Mouse (Mus musculus) cerebellum, postnatal 4 days (tissue): ENCODE measurements around the gene Angptl2.
"Not testable (repeated sequence)": the region's sequence is repeated elsewhere in the genome, so short reads cannot be mapped to it uniquely, and the experiment has no call there.

ENCODE experiments used
- DNase-seq, 2 experiments: peaks; one replicate each; pipeline ENCODE4 v3.0.0; 2022; ENCODE audit warnings: low spot score in 2 of 2, mixed read lengths in 1 of 2

The Angptl2 gene

DNA sequence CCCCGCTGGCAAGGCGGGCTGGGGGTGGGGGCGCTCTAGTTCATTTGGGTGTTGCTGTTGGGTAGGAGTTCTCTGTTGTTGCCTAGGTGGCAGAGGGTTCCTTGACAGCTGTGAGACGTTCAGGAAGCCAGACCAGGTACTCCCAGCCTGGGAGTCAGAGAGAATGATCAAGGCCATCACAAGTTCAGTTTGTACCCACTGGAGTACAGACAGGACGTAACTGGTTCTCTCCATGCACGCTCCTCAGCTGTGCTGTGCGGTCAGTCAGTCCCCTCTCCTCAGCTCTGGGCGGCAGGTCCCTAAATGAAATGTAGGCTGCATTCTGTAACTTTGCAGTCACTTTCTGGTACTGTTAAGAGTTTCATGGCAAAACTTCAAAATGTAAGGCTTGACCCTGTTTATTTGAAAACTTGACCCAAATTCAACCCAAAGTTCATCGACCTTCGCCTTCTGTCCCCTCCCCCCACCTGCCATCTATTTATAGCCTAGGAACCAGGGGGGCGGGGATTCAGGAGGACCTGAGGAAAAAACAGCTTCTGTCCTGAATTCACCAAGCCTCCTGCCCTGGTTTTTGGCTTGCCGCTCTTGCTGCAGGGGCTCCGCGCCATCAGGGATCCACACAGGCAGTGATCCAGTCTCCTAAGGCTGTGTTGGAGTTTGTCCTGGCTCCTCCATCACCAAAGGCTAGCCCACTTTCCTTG, 15.4 kb upstream of the Angptl2 start:
- no peak for DNase-seq

DNA sequence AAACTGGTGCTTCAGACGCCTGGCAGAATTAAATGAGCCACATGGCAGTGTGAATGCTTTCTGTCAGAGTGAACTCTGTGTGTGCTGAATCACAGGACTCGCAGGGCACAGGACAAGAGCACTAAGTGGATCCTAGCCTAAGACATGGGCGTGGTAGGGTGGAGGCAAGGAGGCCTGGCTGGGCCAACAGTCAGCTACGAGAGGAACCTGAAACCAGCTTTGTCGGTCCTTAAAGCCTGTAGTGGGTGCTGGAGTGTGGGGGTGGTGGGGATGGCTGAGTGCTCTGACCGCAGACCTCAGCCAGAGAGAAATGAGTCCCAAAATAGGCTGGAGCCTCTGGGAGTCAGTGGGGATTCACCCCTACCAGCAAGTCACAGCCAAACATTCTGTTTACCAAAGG, 12.6 kb upstream of the Angptl2 start:
- no peak for DNase-seq

DNA sequence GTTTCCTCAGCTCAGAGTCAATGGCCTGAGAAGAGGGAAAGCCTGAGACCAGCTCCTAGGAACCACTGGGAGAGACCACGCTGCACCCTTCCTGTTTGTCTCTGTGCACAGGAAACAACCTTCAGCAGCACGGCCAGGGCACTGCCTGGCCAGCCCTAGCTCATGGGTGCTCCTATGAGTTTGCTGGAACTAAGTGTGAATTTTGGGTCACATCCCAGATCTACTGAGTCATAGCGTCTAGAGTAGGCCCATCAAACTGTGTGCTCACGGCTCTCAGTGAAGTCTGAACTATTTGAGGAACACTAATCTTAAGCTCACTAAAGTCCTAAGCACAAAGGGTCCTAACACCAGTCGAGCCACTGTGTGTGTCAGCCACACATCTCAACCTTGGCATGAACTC, 10.9 kb upstream of the Angptl2 start:
- DNase-seq = no peak

DNA sequence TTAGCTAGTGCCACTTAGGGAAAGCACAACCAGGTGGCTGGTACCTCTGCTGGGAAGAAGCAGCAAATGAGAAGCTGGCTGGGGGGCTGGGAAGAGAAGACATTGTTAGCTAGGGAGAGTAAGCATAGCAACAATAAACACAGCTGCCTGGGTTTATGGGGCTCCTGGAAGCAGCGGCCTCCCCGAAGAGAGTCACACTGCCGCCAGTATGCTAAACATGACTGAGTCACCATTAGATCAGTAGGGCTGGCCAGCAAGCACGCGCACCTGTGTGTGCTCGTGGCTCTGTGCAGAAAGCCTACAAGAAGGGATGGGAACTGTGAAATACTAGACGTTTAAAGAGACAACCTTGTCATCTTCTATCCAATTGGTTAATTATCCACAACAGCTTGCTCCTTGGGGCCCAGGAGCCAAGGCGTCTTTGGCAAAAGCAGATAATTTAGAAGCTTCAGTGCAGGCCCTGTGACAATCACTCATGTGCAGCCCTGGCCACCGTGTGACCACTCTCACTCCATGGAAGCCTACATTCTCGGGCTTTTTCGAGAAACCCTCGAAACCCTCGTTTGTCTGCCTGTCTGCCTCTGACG, 9.8 kb upstream of the Angptl2 start:
- DNase-seq = no peak

DNA sequence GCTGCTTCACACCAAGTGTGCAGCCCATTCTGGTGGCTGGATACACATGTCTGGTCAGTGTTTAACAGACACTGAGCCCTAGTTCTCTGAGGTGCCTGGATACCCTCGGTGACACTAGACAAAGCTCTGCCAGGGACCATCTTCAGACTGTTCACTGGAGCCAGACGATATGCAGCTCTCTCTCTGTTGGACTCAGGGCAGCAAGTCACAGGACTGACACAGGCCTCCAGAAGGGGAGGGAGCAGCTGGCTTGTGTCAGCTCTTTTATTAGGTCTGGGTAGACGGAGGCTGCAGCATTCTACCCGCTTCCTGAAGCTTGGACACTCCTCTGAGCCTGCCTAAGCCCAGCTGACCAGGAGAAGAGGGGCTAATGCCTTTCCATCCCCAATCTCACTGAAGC, 8.8 kb upstream of the Angptl2 start:
- no peak for DNase-seq

DNA sequence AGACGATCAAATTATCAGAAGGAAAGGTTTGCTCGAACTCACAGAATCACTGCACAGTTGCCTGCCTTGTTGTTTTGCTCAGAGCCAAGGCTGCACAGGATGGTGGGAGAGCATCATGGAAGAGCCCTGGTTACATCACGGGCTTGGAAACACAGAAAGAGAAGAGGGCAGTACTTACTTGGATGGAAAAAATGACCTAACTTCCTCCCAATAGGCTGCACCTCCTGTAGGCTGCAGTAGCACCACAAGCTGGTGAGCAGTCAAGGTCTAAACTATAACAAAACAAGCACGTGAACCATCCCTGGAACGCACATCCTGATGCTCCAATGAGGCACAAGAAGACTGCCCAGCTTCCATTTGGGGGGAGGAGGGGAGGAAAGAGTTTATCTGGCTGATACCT, 7.7 kb upstream of the Angptl2 start:
- no peak for DNase-seq

DNA sequence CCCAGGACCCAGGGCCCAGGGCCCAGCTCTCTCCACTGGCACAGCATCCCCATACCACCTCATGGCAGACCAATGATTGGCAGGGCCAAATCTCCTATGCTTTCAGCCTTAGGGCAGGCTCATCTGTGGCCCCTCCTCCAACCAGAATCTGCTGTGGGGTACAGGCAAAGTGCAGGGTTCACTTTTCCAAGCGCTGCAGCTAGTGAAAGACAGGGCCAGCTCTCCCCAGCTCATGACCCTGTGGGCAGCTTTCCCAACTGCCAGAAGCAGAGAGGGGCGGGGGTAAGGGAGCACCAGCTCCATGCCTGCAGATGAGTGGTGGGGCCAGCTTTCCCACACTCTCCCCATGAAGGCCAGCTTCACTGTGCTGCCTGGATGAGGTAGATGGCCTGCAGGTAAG, 5.0 kb upstream of the Angptl2 start:
- no peak for DNase-seq

DNA sequence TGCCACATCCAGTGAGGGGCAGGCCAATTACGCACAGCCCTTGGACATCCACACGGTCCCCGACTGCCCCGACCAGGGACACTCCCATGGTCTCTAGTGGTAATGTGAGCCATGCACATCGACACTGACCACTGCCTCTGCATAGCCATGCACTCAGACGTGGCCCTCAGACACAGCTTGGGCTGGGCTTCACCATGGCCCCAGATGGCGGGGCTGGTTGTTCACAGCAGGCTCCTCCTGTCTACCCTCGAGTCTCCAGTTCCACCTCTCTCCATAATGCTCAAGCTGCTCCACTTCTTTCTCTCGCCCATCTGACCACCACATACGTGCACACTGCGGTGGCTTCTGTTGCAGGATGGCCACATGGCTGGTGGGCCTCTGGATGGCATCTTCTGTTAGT, 4.6 kb upstream of the Angptl2 start:
- DNase-seq = not testable (repeated sequence)

DNA sequence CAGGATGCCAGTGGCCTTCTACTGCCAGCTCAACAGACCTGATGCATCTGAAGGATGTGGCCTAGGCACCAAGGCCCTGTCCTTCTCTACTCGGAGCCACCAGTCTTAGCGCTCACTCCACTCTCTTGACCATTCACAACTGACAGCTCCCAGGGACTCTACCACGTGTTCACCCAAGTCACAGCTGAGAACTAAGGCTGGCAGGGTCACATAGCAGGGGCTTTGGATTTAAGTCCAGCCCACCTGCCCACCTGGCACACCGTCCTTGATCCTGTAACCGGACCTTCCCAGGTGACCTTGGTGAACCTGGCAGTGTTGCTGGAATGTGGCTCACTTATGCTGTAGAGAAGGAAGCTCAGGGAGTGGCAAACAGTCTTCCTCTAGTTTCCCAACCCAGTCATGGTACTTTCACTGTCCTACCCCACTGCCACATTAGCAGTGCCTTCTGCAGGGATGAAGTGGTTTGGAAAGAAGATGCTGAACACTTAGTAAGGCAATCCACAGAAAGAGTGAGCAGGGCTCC, 631 bp upstream of the Angptl2 start:
- no peak for DNase-seq

DNA sequence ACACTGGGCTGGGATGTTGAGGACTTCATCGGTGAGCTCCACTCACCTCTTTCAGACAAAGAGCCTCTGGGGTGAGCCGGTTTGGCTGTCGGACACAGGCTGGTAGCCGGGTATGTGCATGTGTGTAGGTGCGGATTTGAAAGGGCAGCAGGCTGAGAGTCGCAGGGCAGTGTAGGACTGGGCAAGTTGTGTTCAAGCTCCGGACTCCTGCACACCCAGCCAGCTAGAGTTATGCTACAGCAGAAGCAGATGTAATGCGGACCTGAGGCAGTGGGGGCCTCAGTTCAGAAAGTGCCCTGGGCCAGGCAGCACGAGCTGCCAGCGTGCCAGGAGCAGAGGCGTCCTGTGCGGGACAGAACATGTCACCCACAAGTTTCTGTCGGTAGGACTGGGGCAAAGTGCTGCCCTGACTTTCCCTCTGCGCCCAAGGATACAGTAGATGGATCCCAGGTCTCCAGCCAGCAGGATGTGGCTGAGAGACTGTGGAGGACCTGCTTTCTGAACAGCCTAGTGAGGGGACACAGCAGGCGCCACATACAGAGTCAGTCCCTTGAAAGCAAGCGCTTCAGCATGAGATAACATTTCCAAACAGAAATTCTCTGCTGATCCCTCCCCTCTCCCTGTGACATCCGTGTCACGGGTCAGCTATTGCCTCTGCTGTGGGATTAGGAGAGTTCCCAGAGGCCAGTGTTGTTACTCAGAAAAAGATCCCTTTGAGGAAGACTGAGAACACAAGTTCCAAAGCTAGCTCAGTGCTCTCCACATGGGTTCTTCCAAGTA, 966 bp downstream of the Angptl2 start:
- no peak for DNase-seq

DNA sequence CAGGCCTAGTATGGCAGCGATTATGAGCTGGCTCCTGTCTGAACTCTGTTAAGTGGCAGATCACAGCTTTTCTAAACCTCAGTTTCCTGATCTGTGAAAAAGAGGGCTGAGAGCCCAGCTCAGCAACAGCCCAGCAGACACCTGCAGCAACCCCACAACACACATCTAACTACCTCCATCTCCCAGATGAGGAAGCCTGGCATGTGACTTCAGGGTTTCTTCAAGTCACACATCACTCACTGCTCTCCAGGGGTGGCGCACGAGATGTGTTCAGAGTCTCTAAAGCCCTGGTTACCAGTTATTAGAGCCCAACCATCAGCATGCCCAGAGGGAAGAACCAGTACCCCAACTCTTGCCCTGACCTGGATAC, 1.5 kb downstream of the Angptl2 start:
- no peak for DNase-seq

DNA sequence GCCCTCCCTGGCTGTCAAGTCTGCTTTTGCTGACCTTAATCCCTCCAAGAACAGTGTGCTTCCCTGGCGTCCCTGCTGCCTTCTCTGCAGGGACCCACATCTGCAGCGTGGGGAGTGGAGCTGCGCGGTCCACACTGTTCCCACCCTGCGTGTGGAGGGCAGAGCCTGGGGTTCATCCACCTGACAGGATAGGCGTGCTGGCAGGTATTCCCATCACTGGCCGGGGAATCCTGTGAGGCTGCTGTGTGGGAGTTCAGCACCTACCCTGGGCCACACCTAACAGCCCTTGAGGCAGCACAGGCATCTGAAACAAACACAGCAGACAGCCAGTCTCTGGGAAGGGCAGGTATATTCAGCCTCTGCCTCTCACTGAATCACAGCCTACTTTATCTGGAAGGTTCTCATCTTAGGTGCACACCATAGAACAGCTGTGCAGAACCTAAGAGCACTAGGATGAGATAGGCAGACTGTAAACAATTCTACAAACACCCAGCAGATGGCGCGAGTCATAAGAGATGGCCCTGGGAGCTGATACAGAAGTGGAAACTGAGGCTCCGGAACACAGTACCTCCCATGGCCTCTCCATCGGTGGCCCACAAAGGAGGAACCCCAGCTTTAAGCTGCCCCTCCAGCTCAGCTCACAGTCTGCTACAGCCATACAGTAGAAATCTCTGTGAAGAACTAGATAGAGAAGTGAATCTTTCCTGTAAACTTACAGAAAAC, 3.2 kb downstream of the Angptl2 start:
- DNase-seq = no peak

DNA sequence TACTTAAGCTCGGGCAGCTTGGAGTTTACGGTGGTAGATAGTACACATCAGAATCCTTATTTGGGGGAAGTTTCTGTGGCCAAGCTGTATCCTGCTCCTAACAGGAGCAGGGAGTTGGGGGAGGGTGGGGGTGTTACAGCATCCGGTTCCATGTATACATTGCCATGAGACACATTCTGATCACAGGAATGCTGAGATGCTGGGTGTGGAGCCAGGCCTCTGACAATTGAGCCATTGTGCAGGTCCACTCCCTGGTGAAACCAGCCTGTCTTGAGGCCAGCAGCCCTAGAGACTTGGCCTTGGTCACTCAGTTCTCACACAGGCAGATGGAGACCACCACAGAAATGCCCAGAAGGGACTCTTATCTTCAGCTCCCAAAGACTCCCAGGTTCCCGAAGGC, 3.8 kb downstream of the Angptl2 start:
- no peak for DNase-seq

DNA sequence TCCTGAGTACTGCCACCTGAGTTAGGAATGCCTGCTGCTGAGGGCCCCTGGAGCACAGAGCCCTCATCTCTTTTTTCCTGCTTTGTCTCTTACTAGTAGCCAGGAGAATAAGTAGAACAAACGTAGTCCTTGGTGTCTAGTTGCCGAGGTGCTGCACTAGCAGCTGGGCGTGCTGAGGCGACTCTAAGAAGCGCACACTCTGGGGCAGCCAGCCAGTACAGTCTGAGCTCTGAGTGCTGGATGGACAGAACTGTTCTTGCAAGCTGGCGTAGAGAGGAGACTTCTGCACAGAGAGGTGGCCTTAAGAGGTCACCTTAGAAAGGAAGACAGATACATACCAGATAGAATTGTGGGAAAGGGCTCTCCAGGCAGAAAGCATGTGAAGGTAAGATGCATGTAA, 4.4 kb downstream of the Angptl2 start:
- no peak for DNase-seq

DNA sequence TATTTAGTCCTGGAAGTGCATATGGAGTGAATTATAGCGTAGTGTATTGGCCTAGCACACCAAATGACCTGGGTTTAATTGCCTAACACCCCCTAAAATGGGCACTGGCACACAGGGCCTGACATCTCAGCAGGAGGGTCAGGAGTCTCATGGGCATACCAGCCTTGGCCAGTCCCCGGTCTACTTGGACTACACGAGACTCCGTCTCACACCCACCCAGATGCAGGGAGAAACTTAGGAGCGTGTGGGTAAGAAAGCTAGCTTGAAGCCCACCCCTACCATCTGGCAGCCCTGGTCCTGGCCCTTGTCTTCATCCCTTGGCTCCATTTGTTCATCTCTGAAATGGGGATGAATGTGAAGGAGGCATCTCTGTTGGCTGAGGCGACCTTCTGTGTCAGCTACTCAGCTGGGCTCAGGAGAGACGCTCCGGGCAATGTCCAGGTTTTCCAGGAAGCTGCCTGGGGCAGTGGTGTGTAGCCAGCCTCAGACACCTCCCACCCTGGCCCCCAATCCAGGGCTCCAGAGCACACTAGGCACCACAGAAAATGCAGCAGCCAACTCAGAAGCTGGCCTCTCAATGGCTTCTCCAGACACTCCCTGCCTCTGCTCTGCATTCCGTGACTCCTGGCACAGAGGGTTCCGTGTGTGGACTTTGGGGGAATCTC, 4.9 kb downstream of the Angptl2 start:
- DNase-seq = no peak

DNA sequence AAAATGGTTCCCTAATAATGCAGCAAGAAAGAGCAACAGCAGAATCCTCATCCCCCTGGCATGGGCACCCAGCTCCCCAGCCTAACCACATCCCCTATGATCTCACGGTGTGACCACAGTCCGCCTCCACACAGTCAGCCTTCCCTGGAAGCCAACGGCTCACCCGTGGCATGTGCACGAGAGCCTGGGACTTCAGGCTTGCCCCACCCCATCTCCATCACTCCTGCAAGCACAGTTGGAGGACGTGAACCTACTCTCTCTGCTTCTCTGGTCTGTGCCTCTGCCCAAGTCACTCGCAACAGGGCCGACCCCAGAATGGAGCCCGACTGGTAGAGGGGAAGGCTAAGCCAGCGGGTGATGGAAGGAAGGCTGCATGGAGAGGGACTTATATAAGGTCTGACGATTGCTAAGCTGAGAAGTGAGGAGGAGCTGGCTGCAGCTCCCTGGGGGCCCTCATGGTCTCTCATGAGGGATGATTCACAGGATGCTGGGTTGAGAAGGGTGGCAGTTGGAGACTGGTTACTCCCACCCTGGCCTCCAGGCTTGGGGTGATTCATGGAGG, 5.6 kb downstream of the Angptl2 start:
- no peak for DNase-seq

DNA sequence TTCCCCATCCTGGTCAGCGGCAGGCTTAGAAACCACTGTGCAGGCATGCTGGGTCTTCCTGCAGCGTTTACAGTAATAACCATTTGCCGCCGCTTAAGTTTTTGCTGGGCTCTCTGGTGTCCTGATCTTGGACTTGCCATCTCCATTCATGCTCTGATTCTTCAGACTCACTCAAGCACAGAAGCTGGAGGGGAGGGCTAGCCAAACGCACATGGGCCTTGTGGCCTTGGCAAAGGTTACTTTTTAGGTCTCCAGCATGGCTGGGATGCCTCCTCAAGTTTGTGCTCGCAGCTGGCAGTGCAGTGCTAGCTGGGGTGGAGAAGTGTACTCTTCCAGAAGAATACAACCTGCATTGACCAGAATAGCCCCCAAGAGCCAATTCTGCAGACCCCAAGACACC, 6.6 kb downstream of the Angptl2 start:
- DNase-seq = no peak

DNA sequence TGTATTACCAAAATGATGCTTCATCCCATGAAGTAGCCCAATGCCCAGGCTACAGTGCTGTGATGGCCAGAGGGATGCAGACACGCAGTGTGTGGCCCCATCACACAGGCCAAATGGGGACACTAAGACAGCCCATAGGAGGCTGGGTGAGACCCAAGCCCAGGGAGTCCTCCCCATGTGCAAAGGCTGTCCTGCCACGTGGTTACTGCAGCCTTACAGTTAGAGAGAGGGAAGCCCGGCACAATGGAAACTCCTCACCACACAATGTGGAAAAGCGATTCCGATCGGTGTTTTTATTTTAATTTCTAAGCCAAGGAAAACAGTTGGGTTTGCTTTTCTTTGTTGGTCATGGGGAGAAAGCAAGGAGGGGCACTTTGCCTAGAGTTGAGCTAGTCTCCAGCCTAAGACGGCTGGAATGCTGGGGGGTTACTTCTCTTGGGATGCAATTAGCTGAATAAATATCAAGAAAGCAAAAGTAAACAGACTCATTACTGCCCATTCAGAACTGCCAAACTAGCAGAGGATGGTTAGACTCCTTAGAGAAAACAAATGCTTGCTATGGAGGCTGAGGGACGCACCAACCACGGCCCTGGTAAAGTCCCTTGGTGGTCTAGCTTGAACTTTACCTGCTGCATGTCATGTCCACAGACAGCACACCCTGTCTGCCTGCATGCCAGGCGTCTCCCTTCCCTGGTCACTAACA, 7.9 kb downstream of the Angptl2 start:
- DNase-seq = no peak

DNA sequence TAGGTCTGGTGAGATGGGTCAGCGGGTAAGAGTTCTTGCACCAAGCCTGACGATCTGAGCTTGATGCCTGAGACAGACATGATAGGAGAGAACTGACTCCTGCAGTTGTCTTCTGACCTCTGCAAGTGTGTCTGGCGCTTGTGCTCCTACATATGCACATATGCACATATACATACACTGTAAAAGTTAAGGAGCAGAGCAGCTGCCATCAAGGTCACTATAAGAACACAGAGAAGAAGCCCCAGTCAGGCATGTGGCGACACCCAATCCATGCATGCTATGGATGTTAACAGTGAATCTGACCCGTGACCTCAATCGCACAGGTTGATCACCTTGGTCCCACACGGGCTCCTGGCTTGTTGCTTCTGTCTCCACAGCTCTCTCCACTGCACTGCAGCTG, 10.1 kb downstream of the Angptl2 start:
- no peak for DNase-seq

DNA sequence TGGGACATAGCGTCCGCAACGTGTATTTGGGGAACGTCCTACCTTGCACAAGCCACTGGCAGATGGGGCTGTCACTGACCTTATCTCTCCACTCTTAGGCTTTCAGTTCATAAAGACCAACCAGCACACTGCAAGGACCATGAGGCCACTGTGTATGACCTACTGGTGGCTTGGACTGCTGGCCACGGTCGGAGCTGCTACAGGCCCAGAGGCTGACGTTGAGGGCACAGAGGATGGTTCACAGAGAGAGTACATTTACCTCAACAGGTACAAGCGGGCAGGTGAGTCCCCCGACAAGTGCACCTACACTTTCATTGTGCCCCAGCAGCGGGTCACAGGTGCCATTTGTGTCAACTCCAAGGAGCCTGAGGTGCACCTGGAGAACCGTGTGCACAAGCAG, 12.2 kb downstream of the Angptl2 start:
- no peak for DNase-seq

DNA sequence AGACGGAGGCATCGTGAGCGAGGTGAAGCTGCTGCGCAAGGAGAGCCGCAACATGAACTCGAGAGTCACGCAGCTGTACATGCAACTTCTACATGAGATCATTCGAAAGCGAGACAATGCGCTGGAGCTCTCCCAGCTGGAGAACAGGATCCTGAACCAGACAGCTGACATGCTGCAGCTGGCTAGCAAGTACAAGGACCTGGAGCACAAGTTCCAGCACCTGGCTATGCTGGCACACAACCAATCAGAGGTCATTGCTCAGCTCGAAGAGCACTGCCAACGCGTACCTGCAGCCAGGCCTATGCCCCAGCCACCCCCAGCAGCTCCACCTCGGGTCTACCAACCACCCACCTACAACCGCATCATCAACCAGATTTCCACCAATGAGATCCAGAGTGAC, 12.7 kb downstream of the Angptl2 start:
- no peak for DNase-seq
